Mouse (Mus musculus) layer of hippocampus, adult 11-12 months (tissue): ENCODE results near the gene 9330161L09Rik.
"Not testable (repeated sequence)": the region's sequence is repeated elsewhere in the genome, so short reads cannot be mapped to it uniquely, and the experiment has no call there.

Source experiments
- DNase-seq: peaks from one replicate; pipeline ENCODE4 v3.0.0; 2022; ENCODE audit warnings: low spot score

Gene 9330161L09Rik

DNA sequence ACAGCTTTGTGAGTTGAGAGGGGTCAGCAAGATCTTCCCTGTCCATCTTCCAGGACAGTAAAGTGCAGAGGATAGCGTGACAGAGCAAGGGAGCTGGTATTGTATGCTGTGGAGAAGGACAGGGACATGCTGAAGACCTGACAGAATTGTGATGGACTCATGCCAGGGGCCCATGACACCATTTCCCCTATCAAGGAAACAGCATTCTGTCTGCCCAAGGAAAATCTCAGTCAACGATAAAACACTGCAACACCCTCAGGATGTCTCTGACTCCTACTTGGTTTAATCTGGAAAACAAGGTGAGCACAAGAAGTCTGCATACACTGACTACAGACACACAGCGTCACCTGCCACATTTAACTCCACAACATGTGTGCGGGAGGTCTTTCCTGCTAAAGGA is at the start of gene 9330161L09Rik:
TSS of gene 9330161L09Rik (minus strand) at position 101 of the 400 bp plus-strand sequence.
- DNase-seq = no peak

- no peak for DNase-seq
Observed at GRCm38 (mm10) chr12:103457140-103457539, 49.5 kb upstream of the 9330161L09Rik start, which contains the start of gene Ifi27l2b. Gene Ifi27l2b (minus strand): TSS chr12:103457223.

- not testable (repeated sequence) for DNase-seq
Observed at GRCm38 (mm10) chr12:103456727-103457126, 49.1 kb upstream of the 9330161L09Rik start.

- DNase-seq = no peak
Observed at GRCm38 (mm10) chr12:103453361-103453760, 45.7 kb upstream of the 9330161L09Rik start.

- DNase-seq = no peak
Observed at GRCm38 (mm10) chr12:103445060-103445459, 37.4 kb upstream of the 9330161L09Rik start.

- DNase-seq = not testable (repeated sequence)
Observed at GRCm38 (mm10) chr12:103444261-103444660, 36.6 kb upstream of the 9330161L09Rik start.

GRCm38 (mm10) chr12:103443524-103443923 is 35.9 kb upstream of the 9330161L09Rik start, which contains the start of gene Ifi27l2a:
Gene Ifi27l2a (minus strand): TSS chr12:103443680.
- no peak for DNase-seq

DNA sequence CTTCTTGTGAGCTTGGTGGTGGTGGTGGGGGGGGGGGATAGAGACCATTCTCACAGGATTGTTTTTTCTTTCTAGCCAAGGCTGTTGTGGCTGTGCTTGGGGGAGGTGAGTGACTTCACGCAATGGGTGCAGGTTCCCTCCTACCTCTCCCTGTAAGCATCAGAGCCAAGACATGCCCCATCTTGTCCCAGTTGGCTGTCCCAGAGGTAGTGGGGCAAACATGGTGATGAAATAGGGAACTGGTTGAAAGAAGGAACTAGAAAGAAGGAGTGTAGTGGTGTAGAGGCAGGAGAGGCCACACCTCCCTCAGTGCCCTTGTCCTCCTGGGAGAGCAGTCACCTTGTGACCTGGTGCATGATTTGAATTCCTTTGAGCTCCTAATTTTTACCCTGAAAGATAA is 30.0 kb upstream of the 9330161L09Rik start:
- no peak for DNase-seq

DNA sequence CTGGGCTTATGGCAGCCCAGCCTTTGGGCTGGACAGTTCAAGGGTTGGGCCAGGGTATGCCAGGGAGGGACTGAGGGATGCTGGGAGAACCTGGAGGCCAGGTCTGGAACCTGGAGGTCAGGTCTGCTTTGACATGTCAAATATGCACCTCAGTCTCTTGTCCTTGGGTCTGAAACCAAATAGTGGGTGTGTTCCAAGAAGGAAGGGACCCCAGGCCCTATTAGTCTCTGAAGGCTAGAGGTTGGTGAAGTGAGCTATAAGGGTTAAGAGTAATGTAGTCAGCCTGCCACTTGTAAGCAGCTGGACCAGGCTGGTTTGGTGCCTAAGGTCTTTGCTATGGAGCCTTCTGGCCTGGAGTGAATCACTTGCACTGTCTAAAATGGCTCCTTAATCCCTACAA is 27.2 kb upstream of the 9330161L09Rik start:
- DNase-seq = no peak

DNA sequence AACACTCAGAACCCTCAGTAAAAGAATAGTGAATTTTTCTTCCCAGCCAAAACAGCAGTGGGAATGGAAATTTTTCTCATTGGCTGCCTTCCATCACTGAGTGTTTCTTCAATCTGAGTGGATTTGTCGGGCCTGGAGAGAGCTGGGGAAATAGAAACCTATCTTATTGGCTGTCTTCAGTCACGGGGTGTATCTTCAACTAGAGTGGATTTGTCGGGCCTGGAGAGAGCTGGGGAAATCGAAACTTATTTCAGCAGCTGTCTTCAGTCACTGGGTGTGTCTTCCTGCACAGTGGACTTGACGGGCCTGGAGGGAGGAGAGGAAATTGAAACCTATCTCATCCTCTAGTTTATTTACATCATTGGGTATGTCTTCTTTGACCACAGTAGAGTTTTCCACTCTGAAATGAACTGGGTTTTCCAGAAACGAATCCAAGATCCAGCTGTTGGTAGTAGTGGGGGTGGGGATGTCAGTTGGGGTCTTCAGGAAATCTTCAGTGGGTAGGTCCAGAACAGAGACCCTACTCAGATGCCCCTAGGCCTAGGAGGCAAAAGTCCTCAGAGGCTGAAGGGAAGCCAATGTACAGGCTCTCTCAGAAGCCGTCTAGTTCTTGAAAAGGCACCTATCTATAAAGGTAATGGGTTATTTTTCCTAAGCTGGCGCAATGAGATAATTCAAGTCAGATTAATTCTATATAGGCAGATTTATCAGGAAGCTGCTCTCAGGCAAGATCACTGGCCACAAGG is 26.5 kb upstream of the 9330161L09Rik start, which contains the start of gene Ifi27:
TSS of gene Ifi27 (plus strand) at position 226 of the 746 bp plus-strand sequence.
- DNase-seq = peak; percentile 78

GRCm38 (mm10) chr12:103433430-103433829 is 25.8 kb upstream of the 9330161L09Rik start:
- DNase-seq = no peak

- DNase-seq = peak; percentile 33
Observed at GRCm38 (mm10) chr12:103426710-103427109, 19.1 kb upstream of the 9330161L09Rik start.

GRCm38 (mm10) chr12:103425729-103426470 is 18.3 kb upstream of the 9330161L09Rik start, which contains the start of gene Ddx24:
Gene Ddx24 (minus strand): TSS chr12:103425830.
- peak; percentile 99 for DNase-seq

- DNase-seq = peak; percentile 12
Observed at GRCm38 (mm10) chr12:103425016-103425728, 17.6 kb upstream of the 9330161L09Rik start.

DNA sequence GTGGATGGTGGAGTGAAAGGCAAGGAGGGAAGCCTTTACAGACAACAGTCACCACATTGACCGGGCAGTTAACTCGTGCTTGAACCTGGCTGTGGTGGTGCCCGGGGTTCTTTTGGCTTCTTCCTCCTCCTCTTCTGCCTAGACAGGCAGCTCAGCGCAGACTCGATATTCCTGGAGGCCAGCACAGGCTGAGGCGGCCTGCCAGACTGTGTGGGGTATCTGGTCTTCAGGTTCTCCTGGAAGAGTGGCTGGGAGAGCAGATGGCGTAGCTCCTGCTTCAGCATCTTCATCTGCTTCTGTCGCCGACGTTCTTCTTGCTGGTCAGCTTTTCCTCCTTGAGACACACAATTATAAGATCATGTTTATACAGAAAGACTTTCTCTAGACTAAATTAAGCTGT is 524 bp upstream of the 9330161L09Rik start:
- peak; percentile 55 for DNase-seq

- no peak for DNase-seq
Observed at GRCm38 (mm10) chr12:103404131-103404530, 3.5 kb downstream of the 9330161L09Rik start.

GRCm38 (mm10) chr12:103396751-103397150 is 10.9 kb downstream of the 9330161L09Rik start:
- DNase-seq = no peak

GRCm38 (mm10) chr12:103395486-103396275 is 11.9 kb downstream of the 9330161L09Rik start:
- DNase-seq = no peak

- no peak for DNase-seq
Observed at GRCm38 (mm10) chr12:103393528-103393927, 14.1 kb downstream of the 9330161L09Rik start.

GRCm38 (mm10) chr12:103391098-103391497 is 16.5 kb downstream of the 9330161L09Rik start:
- DNase-seq = peak; percentile 65

DNA sequence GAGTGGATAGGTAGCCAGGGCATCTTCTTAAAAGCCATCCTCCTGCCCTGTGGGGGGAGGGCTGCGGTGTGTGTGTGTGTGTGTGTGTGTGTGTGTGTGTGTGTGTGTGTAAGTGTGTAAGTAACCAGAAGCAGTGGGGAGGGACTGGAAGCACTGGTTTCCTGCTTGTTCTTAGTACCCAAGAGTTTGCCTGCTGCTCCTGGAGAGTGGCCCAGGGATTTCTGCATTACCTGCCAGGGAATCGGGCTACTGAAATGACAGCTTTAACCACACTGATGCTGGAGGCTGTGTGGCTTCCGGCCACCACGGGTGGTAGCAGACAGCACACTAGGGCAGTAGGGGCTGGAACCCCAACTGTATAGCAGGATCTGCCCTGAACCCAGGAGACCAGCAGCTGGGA is 17.6 kb downstream of the 9330161L09Rik start:
- DNase-seq = no peak
